Mouse (Mus musculus): ENCODE data around the gene Rufy4.
"Not testable (repeated sequence)": the region's sequence is repeated elsewhere in the genome, so short reads cannot be mapped to it uniquely, and the experiment has no call there.

Rufy4 gene

DNA sequence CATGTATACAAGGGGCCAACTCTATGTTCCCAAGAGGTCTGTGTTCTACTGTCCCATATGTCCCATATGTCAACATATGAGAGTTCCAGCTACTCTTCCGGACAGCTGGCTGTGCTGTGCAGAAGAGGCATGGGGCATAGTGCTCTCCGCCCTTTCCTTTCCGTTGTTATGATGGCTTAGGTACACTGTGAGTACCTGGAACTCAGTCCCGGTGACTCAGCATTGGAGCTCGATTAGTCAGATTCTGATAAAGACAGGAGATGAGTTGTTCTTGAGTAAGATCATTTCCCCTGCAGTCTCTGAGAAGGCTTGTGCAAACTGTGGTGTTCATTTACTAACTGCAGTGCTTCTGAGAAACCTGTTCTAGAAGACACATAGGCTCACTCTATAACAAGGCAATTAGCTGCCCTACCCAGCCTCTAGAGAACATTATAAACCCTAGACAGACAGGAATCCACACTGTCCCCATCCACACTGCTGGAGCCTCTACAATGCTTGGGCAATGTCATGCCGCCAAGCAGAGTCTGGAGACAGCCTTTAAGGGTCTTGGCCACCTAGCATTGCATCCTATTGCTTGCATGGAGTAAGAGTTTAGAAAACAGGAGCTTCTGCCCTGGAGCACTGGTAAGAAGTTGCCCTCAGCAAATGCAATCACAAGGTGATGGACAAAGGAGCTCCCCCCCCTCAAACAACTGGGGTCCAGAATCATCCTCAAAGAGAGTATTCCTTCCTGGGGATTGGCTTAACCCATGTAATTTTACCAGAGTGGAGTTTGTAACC lies 24.0 kb downstream of the Rufy4 start:
- in situ Hi-C loops (cut with MseI, MboI), result no loop called here

DNA sequence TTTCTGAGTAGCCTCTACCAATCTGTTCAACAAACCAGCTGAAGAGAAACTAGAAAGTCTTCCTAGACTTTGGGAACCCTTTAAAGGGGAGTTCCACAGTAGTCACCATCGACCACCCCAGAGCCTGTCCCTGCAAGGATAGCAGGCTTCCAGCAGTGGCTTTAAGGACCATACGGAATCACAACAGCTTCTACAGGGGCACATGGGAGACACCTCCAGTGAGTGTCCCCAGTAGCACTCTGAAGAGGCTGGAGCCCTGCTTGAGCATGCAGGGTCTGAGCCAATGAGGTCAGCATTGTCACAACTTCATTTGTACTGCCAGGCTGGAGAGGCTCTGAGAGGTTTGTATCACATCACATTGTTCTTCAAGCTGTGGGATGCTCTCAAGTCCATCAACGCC lies 24.8 kb downstream of the Rufy4 start:
- in situ Hi-C loops (cut with MseI, MboI), result no loop called here

DNA sequence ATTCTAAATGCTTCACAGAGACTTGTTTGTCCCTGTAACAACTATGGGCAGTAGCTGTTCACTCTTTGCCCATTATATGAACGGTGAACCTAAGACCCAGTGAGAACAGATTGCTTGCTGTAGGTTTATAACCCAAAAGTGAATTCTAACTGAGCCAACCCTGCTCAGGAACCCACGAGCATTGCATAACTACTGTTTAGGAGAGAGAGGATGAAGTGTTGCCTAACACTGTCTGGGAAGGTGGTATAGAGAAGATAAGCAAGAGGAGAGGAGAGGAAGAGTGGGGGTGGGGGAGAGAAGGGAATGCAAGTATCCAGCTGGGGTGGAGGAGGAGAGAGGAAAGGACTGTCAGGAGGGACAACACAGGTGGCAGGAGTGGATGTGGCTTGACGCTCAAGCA lies 25.8 kb downstream of the Rufy4 start:
- in situ Hi-C loops (cut with MseI, MboI), result no loop called here

DNA sequence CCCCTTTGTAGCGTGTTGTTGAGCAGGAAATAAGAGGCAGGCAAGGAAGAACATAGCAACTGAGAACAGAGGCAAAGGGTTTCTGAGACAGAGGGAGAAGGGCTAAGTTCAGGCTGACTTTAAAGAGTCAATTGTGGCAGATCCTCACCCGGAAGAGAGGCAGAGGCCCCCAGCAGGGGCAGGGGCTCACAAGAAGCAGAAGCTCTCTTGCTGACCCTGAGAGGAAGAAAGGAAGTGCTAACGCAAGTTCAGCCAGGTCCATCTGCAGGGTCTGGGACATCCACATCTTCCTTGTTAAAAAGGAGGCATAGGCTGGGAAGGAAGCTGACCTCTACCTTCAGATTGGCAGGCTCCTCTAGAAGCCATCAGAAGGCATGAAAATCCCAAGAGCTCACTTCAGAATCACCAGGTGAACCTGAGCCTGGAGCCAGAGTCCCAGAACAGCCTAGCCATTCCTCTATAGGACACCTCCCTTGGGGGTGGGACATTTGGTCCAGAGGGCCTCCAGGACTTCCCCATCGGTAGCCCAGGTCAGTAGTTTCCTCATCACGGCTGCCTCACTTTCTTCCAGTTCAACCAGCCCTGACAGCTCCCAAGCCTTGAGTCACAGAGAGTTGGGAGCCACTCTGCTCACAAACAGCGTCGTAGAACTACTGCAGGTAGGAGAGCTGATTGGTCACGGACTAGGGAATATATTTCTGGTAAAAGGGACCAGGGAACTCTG lies 28.3 kb downstream of the Rufy4 start, which contains the start of gene Cxcr2:
TSS of gene Cxcr2 (plus strand) at position 529 of the 724 bp plus-strand sequence.
- in situ Hi-C loops (cut with MseI, MboI), result no loop called here

- in situ Hi-C loops (cut with MseI, MboI), result no loop called here
Measured at GRCm38 (mm10) chr1:74155435-74156012, 30.2 kb downstream of the Rufy4 start.

- in situ Hi-C loops (cut with MseI, MboI), result no loop called here
Measured at GRCm38 (mm10) chr1:74156381-74156910, 31.1 kb downstream of the Rufy4 start.

DNA sequence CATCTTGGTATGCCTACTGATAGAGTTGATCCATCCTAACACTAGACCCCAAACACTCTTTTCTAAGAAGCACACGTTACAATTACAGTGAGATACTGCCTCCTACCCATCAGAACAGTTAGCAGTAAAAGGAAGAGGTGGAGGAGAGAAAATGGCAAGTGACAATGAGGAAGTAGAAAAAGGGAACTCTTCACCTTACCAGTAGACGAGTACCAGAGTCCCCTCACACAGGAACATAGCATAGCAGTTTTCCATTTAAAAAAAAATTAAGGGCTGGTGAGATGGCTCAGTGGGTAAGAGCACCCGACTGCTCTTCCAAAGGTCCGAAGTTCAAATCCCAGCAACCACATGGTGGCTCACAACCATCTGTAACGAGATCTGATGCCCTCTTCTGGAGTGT lies 34.3 kb downstream of the Rufy4 start:
- in situ Hi-C loops (cut with MseI, MboI), result not testable (repeated sequence)

GRCm38 (mm10) chr1:74160036-74160435 lies 34.7 kb downstream of the Rufy4 start:
- in situ Hi-C loops (cut with MseI, MboI), result no loop called here

DNA sequence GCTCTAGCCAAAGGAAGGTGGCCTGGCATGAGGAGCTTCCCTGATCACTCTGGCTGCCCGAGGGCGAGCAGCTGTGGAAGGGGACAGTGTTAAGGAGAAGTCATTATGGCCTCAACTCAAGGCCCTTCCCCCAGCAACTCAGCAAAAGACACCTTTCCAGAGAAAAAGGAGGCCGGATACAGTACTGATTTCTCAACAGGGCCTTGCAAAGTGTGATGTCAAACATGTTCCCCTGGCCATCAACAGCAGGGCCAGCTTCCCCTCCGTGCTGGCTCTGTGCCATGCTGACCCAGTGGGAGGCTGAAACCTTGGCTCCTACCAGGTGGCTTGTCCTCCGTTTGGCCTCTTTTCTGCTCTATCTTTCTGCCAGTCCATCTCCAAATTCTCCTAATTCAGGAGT lies 41.8 kb downstream of the Rufy4 start:
- in situ Hi-C loops (cut with MseI, MboI), result no loop called here

- in situ Hi-C loops (cut with MseI, MboI), result no loop called here
Measured at GRCm38 (mm10) chr1:74169721-74170120, 44.4 kb downstream of the Rufy4 start.

DNA sequence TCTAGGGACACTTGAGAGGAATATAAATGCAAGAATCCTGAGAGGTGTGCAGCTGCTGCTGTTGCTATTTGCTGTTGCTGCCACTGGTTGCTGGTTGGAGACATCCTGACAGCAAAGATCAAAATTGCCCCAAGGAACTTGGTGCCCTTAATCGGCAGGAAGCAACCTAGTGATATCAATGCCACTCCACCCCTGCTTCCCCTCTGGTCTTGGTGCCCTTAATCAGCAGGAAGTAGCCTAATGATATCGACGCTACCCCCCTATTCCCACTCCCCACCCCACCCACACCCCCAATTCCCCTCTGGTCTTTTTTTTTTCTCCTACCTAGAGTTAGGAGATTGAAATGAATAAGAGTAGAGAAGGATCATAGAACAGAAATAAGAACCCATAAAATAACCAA lies 47.4 kb downstream of the Rufy4 start:
- in situ Hi-C loops (cut with MseI, MboI), result no loop called here

DNA sequence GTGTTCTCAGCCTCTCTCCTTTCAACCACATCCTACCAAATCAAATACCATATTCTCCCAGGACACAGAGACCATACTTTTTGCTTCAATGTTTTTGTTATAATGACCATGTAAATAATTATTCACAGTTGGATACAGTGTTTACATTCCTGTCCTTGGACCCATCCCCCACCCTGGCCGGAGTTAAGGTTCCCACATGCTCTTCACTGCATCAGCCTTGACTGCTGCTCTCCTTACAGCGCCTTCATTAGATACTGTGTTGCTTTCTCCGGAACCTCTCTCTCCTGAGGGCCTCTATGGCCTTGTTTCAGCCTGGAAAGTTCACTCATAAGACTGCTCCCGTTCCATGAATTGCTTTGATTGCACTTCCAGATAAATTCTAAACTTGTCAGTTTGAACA lies 50.4 kb downstream of the Rufy4 start:
- in situ Hi-C loops (cut with MseI, MboI), result no loop called here

DNA sequence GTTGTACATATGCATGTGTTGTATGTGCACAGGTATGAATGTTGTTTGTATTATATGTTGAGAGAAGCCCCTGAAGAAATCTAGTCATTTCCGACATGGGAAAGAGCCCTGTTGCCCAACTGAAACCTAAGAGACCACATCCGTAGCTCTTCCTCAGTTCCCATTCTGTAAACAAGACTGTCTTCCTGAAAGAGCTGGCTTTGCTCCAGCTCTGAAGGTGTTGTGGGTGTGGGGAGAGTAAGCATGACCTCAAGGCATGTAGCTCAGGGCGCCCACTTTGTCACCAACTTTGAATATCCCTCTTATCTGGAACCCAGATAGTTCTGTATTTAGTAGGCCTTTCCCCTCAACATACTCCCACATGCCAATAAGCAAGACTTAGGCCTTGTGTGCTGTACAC lies 53.3 kb downstream of the Rufy4 start:
- in situ Hi-C loops (cut with MseI, MboI), result no loop called here

DNA sequence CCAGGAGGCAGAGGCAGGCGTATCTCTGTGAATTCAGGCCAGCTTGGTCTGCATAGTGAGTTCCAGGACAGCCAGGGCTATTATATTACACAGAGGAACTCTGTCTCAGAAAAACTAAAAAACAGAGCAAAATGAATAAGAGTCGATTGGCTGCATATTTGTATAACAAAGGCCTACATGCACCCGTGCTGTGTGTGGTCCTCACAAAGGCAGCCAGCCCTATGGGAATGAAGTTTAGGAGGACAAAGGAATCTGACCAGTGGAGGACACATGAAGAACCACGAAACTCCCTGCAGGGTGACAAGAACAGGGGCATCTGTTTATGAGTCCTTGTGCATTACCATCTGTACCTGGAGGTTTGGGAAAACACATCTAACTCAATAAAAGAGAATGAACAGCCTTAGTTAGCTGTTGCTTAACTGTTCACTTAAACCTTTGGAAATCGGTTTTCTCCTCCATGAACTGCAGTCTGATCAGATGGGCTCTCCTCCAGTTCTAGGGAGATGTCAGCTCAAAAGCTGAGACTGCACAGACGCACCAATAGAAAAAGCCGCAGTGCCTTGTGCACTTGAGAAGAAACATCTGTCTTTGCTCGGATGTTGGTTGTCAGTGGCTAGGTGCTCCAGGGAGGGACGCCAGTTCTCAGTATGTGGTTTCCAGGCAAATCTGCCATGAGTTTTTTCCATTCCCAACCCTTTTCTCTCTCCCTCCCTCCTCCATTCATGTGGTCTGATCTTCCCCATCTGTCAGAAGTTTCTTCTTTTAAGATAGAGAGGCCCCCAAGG lies 54.5 kb downstream of the Rufy4 start:
- in situ Hi-C loops (cut with MseI, MboI), result no loop called here

DNA sequence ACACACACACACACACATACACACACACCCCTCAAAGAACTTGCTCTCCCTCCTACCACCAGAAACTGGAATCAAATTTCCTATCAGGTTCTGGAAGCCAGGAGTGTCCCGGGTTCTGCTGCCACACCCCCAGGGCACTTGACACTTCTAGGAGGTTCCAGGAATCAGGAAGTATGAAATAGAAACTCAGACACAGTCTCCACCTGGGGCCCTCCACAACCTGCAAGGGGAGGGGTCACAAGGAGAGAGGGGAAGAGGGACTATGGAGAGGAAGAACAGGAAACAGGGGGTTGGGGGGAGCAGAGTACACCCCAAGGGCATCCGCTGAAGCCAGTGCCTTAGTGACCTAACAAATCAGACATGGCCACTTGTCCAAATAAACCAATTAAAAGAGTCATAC lies 56.1 kb downstream of the Rufy4 start:
- in situ Hi-C loops (cut with MseI, MboI), result no loop called here

DNA sequence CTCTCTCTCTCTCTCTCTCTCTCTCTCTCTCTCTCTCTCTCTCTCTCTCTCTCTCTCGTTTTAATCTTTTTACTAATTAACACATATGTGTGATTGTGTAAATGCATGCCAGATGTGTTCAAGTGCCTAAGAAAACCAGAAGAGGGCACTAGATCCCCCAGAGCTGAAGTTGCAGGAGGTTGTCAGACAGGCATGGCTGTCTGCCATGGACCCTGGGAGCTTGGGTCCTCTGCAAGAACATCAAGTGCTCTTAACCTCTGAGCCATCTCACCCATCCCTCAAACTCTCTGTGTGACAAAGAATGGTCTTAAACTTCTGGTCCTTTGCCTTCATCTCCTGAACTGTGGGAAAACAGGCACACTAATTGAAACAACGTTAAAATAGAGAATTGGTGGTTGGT lies 57.7 kb downstream of the Rufy4 start:
- in situ Hi-C loops (cut with MseI, MboI), result no loop called here

DNA sequence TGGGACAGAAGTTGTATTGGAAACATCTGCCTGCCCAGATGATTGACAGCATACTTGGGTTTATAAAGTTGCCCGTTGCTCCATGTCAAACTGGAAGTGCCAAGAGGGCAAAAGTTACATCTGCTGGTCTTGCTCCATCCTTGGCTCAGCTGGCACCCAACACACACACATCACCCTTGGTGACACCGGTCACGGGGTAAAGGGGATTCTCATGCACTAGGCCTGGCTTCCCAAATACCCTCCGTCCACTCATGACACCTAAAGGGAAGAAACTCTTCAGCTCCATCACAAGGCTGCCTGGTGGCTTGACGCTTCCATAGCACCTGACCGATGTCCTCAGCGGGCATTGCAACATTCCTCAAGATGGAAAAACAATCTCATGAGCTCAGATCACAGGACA lies 65.1 kb downstream of the Rufy4 start:
- in situ Hi-C loops (cut with MseI, MboI), result no loop called here

DNA sequence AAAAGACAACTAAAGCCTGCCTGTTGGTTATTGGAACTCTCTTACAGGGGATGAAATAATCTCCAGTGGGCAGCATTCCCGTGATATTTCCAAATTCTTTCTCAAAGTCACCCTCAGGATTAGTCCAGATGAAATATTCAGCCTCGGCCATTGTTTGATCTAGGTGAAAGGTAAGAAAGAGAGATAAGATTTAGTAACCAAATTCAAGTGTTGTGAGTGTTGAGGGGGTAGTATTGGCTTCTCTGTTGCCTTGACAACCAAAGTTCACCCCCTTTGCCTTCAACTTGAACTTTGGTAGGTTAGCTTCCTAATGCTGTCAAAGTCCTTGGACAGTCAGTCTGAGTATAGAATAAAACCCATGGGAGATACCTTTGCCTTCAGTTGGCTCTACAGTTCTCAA lies 67.4 kb downstream of the Rufy4 start:
- in situ Hi-C loops (cut with MseI, MboI), result no loop called here

DNA sequence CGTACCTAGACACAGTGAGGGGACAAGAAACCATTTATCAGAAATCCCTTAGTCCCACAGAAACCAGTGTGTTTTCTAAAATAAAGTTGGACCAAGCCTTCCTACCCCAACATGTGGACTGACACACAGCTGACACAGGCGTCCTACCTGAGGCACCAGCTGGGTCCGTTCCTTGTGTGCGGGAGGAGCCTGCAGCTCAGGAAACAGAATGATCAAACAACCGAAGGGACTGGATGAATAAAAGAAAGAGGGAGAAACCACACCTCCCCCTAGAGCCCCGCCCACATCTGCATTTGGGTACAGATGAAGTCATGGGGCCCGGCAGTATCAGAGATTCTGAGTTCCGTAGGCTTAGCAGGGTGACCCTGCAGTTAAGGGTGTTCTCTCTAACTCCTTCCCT lies 69.1 kb downstream of the Rufy4 start, which contains the start of gene Cxcr1:
TSS of gene Cxcr1 (minus strand) at position 187 of the 400 bp plus-strand sequence.
- in situ Hi-C loops (cut with MseI, MboI), result no loop called here

GRCm38 (mm10) chr1:74195961-74196360 lies 70.6 kb downstream of the Rufy4 start:
- in situ Hi-C loops (cut with MseI, MboI), result no loop called here

DNA sequence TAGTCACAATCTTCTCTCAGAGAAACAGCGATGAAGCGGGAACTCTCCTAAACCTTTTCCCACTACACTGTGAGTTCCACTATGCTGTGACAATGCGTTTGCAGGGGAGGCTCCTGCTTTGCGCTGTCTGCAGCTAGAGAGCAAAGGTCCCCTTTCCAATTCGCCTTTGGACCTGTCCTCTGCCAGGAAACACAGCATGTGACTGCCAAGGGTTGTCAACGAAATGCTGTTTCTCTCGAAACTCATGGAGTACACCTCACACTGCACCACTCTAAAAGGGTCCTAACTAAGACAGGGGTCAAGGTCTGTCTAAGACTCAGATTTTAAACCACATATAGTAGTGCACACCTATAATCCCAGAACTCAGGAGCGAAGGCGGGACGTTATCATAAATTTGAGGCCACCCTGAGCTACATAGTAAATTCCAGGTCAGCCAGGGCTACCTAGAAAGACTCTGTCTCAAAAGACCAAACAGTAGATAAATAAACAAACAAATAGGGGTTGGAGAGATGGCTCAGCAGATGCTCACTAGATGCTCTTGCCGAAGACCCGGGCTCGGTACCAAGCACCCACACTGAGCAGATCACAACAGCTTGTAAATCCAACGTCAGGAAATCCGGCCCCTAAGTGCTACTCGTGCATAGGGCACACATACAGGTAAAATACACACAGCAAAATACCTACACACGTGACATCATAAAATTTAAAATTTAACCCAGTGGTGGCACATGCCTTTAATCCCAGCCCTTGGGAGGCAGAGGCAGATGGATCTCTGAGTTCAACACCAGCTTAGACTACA lies 71.5 kb downstream of the Rufy4 start:
- in situ Hi-C loops (cut with MseI, MboI), result no loop called here
